Mouse (Mus musculus) MEL (cell line): ENCODE data around the gene Fos. TPM values are rescaled to one million over a fixed set of nuclear protein-coding genes. Genes with fewer than 3 reads are reported as not detected.

Experiments used
- DNase-seq: peaks from one replicate; pipeline ENCODE4 v3.0.0; 2011; ENCODE audit warnings: low read depth, low spot score
- H3K27ac ChIP-seq: 2 replicates; pipeline ENCODE4 v1.5.1; 2012; ENCODE audit warnings: low read depth, mild to moderate bottlenecking, control low read depth, low read length, moderate library complexity; ENCODE audit not compliant: control insufficient read depth
- H3K27me3 ChIP-seq, 2 experiments: fragments of 150-350 bp in 1 of 2; sonication (generic) in 1 of 2; 2 replicates each; pipeline ENCODE4 v1.6.1; 2012; ENCODE audit warnings: low read length in 2 of 2, mild to moderate bottlenecking in 2 of 2, improper control_type of control experiment in 1 of 2, moderate library complexity in 1 of 2; ENCODE audit not compliant: insufficient read depth in 2 of 2, control insufficient read depth in 1 of 2
- H3K36me3 ChIP-seq, 2 experiments: 2 replicates each; pipeline ENCODE4 v1.6.1; 2012 to 2014; ENCODE audit warnings: low read length in 2 of 2, improper control_type of control experiment in 1 of 2, inconsistent platforms in 1 of 2, mild to moderate bottlenecking in 1 of 2; ENCODE audit not compliant: insufficient read depth in 2 of 2, control insufficient read depth in 1 of 2
- H3K4me1 ChIP-seq, 2 experiments: fragments of 150-350 bp in 1 of 2; sonication (generic) in 1 of 2; 2 replicates each; pipeline ENCODE4 v1.6.1; 2012; ENCODE audit warnings: low read length in 2 of 2, improper control_type of control experiment in 1 of 2, mild to moderate bottlenecking in 1 of 2; ENCODE audit not compliant: insufficient read depth in 2 of 2, control insufficient read depth in 1 of 2
- H3K4me3 ChIP-seq, 2 experiments: fragments of 150-350 bp in 1 of 2; sonication (generic) in 1 of 2; 2 replicates each; pipeline ENCODE4 v1.5.1; 2012; ENCODE audit warnings: low read depth in 2 of 2, low read length in 2 of 2, mild to moderate bottlenecking in 2 of 2, moderate library complexity in 2 of 2, control low read depth in 1 of 2, improper control_type of control experiment in 1 of 2; ENCODE audit not compliant: control insufficient read depth in 1 of 2, insufficient read depth in 1 of 2
- H3K79me2 ChIP-seq: 2 replicates; pipeline ENCODE4 v1.6.1; 2012; ENCODE audit warnings: mild to moderate bottlenecking, low read length, moderate library complexity; ENCODE audit not compliant: control insufficient read depth, poor library complexity, insufficient read depth
- H3K9ac ChIP-seq: 2 replicates; pipeline ENCODE4 v1.6.1; 2012; ENCODE audit warnings: low read depth, mild to moderate bottlenecking, control low read depth, low read length, moderate library complexity; ENCODE audit not compliant: control insufficient read depth, poor library complexity, severe bottlenecking
- H3K9me3 ChIP-seq: fragments of 150-350 bp; sonication (generic); replicated peaks from 2 replicates; pipeline ENCODE4 v1.6.1; 2012; ENCODE audit warnings: mild to moderate bottlenecking, low read length, improper control_type of control experiment, moderate library complexity; ENCODE audit not compliant: insufficient read depth
- BHLHE40 ChIP-seq: IDR thresholded peaks from 2 replicates; pipeline ENCODE4 v1.6.1; 2012; ENCODE audit warnings: low read depth, mild to moderate bottlenecking, inconsistent platforms, low read length, improper control_type of control experiment, borderline replicate concordance
- CTCF ChIP-seq, 3 experiments: IDR thresholded peaks in 2 of 3; conservative IDR thresholded peaks in 1 of 3; 2 replicates each; pipeline ENCODE4 v1.5.1; 2011 to 2012; ENCODE audit warnings: low read length in 3 of 3, low read depth in 2 of 3, mild to moderate bottlenecking in 2 of 3, improper control_type of control experiment in 1 of 3, inconsistent platforms in 1 of 3, mixed read lengths in 1 of 3, moderate library complexity in 1 of 3; ENCODE audit not compliant: control insufficient read depth in 1 of 3, insufficient read depth in 1 of 3, poor library complexity in 1 of 3, severe bottlenecking in 1 of 3
- E2F4 ChIP-seq: IDR thresholded peaks from 2 replicates; pipeline ENCODE4 v1.6.1; 2011; ENCODE audit warnings: low read depth, low read length, improper control_type of control experiment, borderline replicate concordance
- ELF1 ChIP-seq: IDR thresholded peaks from 2 replicates; pipeline ENCODE4 v1.6.1; 2014; ENCODE audit warnings: low read depth, mild to moderate bottlenecking, inconsistent platforms, low read length, improper control_type of control experiment, moderate library complexity
- EP300 ChIP-seq, 2 experiments: IDR thresholded peaks; 2 replicates each; pipeline ENCODE4 v1.6.1; 2011; ENCODE audit warnings: improper control_type of control experiment in 2 of 2, low read length in 2 of 2, low read depth in 1 of 2, mild to moderate bottlenecking in 1 of 2
- ETS1 ChIP-seq: IDR thresholded peaks from 2 replicates; pipeline ENCODE4 v1.6.1; 2012; ENCODE audit warnings: low read depth, mild to moderate bottlenecking, inconsistent platforms, low read length, improper control_type of control experiment, moderate library complexity
- GABPA ChIP-seq: IDR thresholded peaks from 2 replicates; pipeline ENCODE4 v1.6.1; 2012; ENCODE audit warnings: low read depth, mild to moderate bottlenecking, inconsistent platforms, low read length, improper control_type of control experiment, moderate library complexity
- GATA1 ChIP-seq: IDR thresholded peaks from 2 replicates; pipeline ENCODE4 v1.6.1; 2011; ENCODE audit warnings: low read depth, low read length, improper control_type of control experiment
- MAFK ChIP-seq: IDR thresholded peaks from 2 replicates; pipeline ENCODE4 v1.6.1; 2011; ENCODE audit warnings: low read depth, mild to moderate bottlenecking, low read length, improper control_type of control experiment, borderline replicate concordance
- MAX ChIP-seq: IDR thresholded peaks from 2 replicates; pipeline ENCODE4 v1.6.1; 2011; ENCODE audit warnings: low read length, improper control_type of control experiment
- MAZ ChIP-seq: IDR thresholded peaks from 2 replicates; pipeline ENCODE4 v1.6.1; 2012; ENCODE audit warnings: low read depth, mild to moderate bottlenecking, inconsistent platforms, low read length, improper control_type of control experiment
- MXI1 ChIP-seq: IDR thresholded peaks from 2 replicates; pipeline ENCODE4 v1.6.1; 2011; ENCODE audit warnings: mild to moderate bottlenecking, low read depth, low read length, improper control_type of control experiment
- MYB ChIP-seq: IDR thresholded peaks from 2 replicates; pipeline ENCODE4 v1.6.1; 2011; ENCODE audit warnings: mild to moderate bottlenecking, low read depth, low read length, improper control_type of control experiment
- MYC ChIP-seq: IDR thresholded peaks from 2 replicates; pipeline ENCODE4 v1.6.1; 2011; ENCODE audit warnings: low read depth, mild to moderate bottlenecking, low read length, improper control_type of control experiment, moderate library complexity
- NELFE ChIP-seq: IDR thresholded peaks from 2 replicates; pipeline ENCODE4 v1.6.1; 2011; ENCODE audit warnings: low read depth, low read length, improper control_type of control experiment
- NRF1 ChIP-seq: IDR thresholded peaks from 2 replicates; pipeline ENCODE4 v1.6.1; 2014; ENCODE audit warnings: low read depth, mild to moderate bottlenecking, inconsistent platforms, low read length, improper control_type of control experiment, moderate library complexity; ENCODE audit not compliant: poor library complexity, insufficient read depth, severe bottlenecking
- POLR2AphosphoS5 ChIP-seq: IDR thresholded peaks from 2 replicates; pipeline ENCODE4 v1.6.1; 2012; ENCODE audit warnings: low read depth, borderline replicate concordance, mild to moderate bottlenecking, inconsistent platforms, low read length, moderate library complexity, mixed read lengths
- SMC3 ChIP-seq: IDR thresholded peaks from 2 replicates; pipeline ENCODE4 v1.6.1; 2011; ENCODE audit warnings: low read depth, low read length, improper control_type of control experiment
- TAL1 ChIP-seq: IDR thresholded peaks from 2 replicates; pipeline ENCODE4 v1.6.1; 2012; ENCODE audit warnings: mild to moderate bottlenecking, inconsistent platforms, low read length, moderate library complexity, mixed read lengths
- TBP ChIP-seq: IDR thresholded peaks from 2 replicates; pipeline ENCODE4 v1.8.0; 2011; ENCODE audit warnings: low read depth, low read length, improper control_type of control experiment
- UBTF ChIP-seq: IDR thresholded peaks from 2 replicates; pipeline ENCODE4 v1.6.1; 2012; ENCODE audit warnings: low read depth, mild to moderate bottlenecking, inconsistent platforms, low read length, improper control_type of control experiment, moderate library complexity, borderline replicate concordance; ENCODE audit not compliant: insufficient read depth
- ZMIZ1 ChIP-seq: IDR thresholded peaks from 2 replicates; pipeline ENCODE4 v1.6.1; 2012; ENCODE audit warnings: low read depth, mild to moderate bottlenecking, inconsistent platforms, low read length, improper control_type of control experiment, moderate library complexity
- polyA plus RNA-seq, 2 experiments: library from polyadenylated mRNA; stranded (reverse) in 1 of 2; unstranded in 1 of 2; fragments of >175 nt in 1 of 2; fragments of >200 nt in 1 of 2; gene quantifications; 2 replicates each; pipeline versions ENCODE4 v1.2.1 to v1.2.4; 2012; ENCODE audit warnings: low replicate concordance in 2 of 2, low read depth in 1 of 2; ENCODE audit not compliant: insufficient read length in 2 of 2, insufficient read depth in 1 of 2, missing spikeins in 1 of 2
- total RNA-seq: library from RNA; depleted of rRNA; stranded (reverse); fragments of 300-350 nt; gene quantifications from 2 replicates; pipeline ENCODE4 v1.2.3, GENCODE M21; 2012

The Fos gene
- total and polyA plus RNA-seq, 3 experiments = 0.81 to 1.4 TPM; not detected in 1

DNA sequence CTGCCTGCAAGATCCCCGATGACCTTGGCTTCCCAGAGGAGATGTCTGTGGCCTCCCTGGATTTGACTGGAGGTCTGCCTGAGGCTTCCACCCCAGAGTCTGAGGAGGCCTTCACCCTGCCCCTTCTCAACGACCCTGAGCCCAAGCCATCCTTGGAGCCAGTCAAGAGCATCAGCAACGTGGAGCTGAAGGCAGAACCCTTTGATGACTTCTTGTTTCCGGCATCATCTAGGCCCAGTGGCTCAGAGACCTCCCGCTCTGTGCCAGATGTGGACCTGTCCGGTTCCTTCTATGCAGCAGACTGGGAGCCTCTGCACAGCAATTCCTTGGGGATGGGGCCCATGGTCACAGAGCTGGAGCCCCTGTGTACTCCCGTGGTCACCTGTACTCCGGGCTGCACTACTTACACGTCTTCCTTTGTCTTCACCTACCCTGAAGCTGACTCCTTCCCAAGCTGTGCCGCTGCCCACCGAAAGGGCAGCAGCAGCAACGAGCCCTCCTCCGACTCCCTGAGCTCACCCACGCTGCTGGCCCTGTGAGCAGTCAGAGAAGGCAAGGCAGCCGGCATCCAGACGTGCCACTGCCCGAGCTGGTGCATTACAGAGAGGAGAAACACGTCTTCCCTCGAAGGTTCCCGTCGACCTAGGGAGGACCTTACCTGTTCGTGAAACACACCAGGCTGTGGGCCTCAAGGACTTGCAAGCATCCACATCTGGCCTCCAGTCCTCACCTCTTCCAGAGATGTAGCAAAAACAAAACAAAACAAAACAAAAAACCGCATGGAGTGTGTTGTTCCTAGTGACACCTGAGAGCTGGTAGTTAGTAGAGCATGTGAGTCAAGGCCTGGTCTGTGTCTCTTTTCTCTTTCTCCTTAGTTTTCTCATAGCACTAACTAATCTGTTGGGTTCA, 2.5 kb downstream of the Fos start:
- Histone ChIP-seq H3K36me3 (peaks cover 0 to 15% of the 10 kb centered on the region in 2 experiments; a peak in 2 of 4 replicates), H3K9ac (no peak overlapping the region), H3K79me2 (no peaks in the 10 kb centered on the region), H3K27me3 (peaks cover 6 to 9% of the 10 kb centered on the region in 2 experiments), H3K4me3 (no peak overlapping the region), H3K9me3 (no peaks in the 10 kb centered on the region), H3K4me1 (peaks cover 0 to 14% of the 10 kb centered on the region in 2 experiments; a peak in 2 of 4 replicates), H3K27ac (no peak overlapping the region)
- TF ChIP-seq CTCF (IDR thresholded peaks at IDR 0.05 in 2 of 3, conservative IDR thresholded peaks at IDR 0.05 in 1 of 3; ENCODE audit: control insufficient read depth in 1 of 3, insufficient read depth in 1 of 3, low read depth in 2 of 3, low read length in 3 of 3, poor library complexity in 1 of 3, severe bottlenecking in 1 of 3) = no peak
- TF ChIP-seq NELFE = no peak
- no peak for TF ChIP-seq ZMIZ1
- TF ChIP-seq SMC3 = no peak
- no peak for DNase-seq

DNA sequence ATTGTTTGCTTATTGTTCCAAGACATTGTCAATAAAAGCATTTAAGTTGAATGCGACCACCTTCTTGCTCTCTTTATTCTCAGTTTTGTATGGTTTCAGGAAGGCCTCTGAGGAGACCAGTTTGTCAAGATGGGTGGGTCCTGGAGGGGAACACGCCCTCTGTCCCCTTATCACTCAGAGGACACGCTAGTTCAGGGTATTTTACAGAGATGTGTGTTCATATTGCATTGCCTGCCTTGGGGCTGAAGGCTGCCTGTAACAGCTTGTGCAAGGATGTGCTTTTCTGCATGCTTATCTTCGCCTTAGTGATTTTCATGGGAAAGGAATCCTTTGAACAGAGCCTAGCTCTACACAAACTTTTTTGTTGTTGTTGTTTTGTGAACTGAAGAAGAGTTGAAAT, 3.5 kb downstream of the Fos start:
- no peak overlapping the region for H3K9ac ChIP-seq
- peaks cover 2 to 6% of the 10 kb centered on the region in 2 experiments; a peak in 3 of 4 replicates for H3K27me3 ChIP-seq
- no peak overlapping the region for H3K4me3 ChIP-seq
- peak; percentile 83 for DNase-seq
- H3K9me3 ChIP-seq = no peaks in the 10 kb centered on the region
- TF ChIP-seq UBTF (0 out of 2 replicates have a peak, but pooled peaks have one; percentile 61), MYC (0 out of 2 replicates have a peak, but pooled peaks have one; percentile 36), BHLHE40 (no peak), GATA1 (peak; percentile 67), TBP (peak; percentile 84)
- H3K4me1 ChIP-seq = peaks cover 0 to 14% of the 10 kb centered on the region in 2 experiments; a peak in 2 of 4 replicates
- no peaks in the 10 kb centered on the region for H3K79me2 ChIP-seq
- H3K36me3 ChIP-seq = peaks cover 0 to 15% of the 10 kb centered on the region in 2 experiments; a peak in 2 of 4 replicates
- no peak overlapping the region for H3K27ac ChIP-seq

DNA sequence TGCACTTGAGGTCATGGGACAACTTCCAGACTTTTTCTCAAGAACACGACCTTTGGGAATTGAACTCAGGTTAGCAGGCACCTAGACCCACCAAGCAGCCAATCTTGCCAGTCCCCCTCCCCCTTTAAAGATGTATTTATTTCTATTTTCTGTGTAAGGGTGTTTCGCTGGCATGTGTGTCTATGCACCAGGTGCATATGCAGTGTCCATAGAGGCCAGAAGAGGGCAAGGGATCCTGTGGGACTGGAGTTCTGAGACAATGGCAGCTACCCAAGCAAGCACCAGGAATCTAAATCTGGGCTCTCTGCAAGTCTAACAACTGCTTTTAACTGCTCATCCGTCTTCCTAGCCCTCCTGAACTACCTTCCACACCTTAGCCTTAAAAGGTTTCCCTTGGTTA, 4.1 kb downstream of the Fos start:
- Histone ChIP-seq H3K27me3 (peaks cover 0 to 5% of the 10 kb centered on the region in 2 experiments; a peak in 3 of 4 replicates), H3K9ac (no peak overlapping the region), H3K4me1 (peaks cover 0 to 13% of the 10 kb centered on the region in 2 experiments; a peak in 2 of 4 replicates), H3K79me2 (no peaks in the 10 kb centered on the region), H3K27ac (no peak overlapping the region), H3K36me3 (peaks cover 0 to 14% of the 10 kb centered on the region in 2 experiments; a peak in 2 of 4 replicates), H3K4me3 (no peak overlapping the region), H3K9me3 (no peaks in the 10 kb centered on the region)
- TF ChIP-seq BHLHE40 (no peak), MAFK (no peak), ELF1 (no peak), GABPA (no peak), EP300 (IDR thresholded peaks at IDR 0.05; ENCODE audit: low read depth in 1 of 2, low read length in 2 of 2) (no peak), TAL1 (no peak), MAZ (no peak), MYB (no peak), MYC (no peak), E2F4 (no peak), MXI1 (no peak), NRF1 (no peak), POLR2AphosphoS5 (no peak), MAX (no peak), ETS1 (no peak)
- no peak for DNase-seq
